Mouse (Mus musculus): ENCODE data around the gene Myt1l.

DNA sequence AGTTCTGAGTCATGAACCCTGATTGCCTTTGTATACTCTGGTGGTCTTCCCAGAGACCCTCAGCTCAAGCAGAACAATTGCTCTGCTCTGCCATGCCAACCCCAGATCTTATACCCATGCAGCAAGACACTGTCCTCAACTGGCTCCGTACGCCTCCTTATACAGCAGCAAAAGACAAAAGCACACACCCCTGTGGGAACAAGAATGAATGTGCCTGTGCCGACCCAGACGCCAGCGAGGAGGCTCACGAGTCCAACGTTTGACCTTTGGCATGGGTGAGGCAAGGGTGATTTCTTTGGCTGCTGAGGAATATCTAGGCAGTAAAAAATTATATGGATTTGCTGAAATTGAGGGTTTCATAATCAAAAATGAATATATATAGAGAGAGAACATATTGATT is 143.8 kb downstream of the Myt1l start:
- TF ChIP-seq CTCF (conservative IDR thresholded peaks at IDR 0.05; ENCODE audit: low read length) (no peak), POU5F1 (IDR thresholded peaks at IDR 0.05; ENCODE audit: borderline replicate concordance, low read length) (no peak)

Data from E14TG2a.4 (cell line).